Mouse (Mus musculus) inflammation-experienced regulatory T-cells (primary cell): ENCODE results near the gene Qprt. TPM values are rescaled to one million over a fixed set of nuclear protein-coding genes. Genes with fewer than 3 reads are reported as not detected.

Experiments used
- polyA plus RNA-seq, 2 experiments: library from polyadenylated mRNA; unstranded; fragments of 100-300 nt; shearing (Covaris generic); gene quantifications; one replicate each; pipeline ENCODE4 v1.2.1; 2017

Gene Qprt
- 10 to 100 TPM; 17.9 to 21.1 TPM for polyA plus RNA-seq

DNA sequence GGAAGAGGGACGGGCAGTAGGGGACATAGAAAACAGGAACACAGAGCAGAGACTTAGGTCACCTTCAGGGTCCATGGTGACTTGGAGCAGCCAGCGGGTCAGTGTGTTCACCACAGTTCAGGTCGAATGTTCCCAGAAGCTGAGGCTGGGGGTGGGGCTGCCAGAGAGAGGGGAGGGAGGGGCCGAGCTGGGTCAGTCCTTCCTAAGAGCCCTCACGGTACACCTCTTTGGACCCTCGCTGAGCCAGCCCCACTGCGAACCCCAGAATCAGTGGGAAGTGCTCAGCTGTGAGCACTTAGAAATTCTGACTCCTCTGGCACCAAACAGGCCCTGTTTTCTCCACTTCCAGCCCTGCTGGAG is at the start of gene Qprt:
Qprt (minus strand) TSS at position 316 of the 360 bp plus-strand sequence.

GRCm38 (mm10) chr7:127137262-127138017 is 15.4 kb upstream of the Qprt start, which contains the start of gene Spn:
TSS of gene Spn (minus strand) at chr7:127137823.

DNA sequence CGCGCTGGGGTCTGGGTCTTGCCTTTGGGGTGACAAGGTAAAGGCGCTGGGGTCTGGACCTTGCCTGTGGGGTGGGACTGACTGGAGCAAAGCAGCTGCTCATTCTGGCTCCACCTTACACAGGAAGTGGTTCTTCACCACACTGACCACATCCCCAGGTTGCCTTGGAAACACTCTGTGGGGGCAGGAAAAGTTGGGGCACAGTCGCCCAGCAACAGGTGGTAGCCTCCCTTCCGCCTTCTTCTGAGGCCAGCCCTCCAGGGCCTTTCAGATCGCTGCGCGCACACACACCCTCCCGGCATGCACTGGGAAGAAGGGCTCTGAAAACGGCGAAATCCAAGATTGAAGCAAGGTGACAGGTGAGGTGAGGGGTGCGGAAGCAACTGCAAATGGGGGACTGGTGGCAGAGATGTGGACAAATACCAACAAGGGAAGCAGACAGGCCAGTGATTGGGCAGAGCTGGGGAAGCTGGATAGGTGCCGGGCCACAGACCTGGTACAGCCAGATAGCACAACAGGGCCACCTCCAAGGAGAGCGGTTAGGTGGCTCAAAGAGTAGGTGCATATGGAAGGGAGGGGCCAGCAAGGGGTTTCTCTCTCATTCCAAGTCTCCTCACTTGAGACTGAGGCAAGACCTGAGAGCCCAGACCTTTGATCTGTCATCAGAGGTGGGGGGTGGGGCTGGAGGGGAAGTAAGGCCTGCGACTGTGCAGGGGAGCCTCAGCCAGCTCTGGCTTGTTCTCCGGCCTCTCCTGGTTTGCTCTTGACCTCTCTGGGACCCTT is 30.7 kb downstream of the Qprt start, which contains the start of gene AI467606:
AI467606 (plus strand) TSS at position 246 of the 783 bp plus-strand sequence.

DNA sequence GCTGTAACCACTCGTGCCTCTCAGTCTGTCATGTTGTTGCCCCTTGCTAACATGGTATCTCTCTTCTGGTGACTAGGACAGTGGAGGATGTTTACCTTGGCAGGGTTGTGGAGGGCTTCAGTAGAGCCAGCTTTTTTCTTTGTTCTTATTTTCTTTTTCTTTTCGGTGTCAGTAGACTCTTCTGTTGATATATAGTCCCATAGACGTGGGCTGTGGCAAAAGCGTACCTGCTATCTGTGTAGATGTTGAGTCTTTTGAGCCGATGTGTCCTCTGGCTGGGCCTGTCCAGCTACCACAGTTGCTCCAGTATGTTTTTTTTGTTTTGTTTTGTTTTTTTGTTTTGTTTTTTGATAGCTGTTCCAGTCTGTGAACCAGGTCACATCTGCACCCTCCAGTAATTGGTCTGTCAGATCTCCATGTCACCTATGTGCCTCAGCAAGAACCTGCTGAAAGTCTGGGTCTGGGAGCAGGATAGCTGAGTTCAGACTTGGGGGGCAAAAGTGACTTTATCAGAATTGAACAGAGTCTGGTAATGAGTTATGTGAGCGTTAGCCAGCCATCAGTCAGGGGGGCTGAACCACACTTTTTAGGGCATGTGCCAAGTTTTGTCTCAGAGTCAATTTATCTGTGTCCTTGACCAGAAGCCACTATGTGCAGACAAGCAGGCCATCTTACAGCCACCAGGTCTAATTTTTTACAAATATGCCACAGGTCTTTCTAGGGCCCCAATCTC is 34.6 kb downstream of the Qprt start, which contains the start of gene Zg16:
Zg16 (minus strand) TSS at position 51 of the 733 bp plus-strand sequence.

Other genes with a start within 250 kb of the Qprt start
- 10 to 100 TPM; 44.6 to 51.3 TPM for gene Taok2, start 237.5 kb downstream of the Qprt start, polyA plus RNA-seq
- 10 to 100 TPM; 39.4 to 53.1 TPM for gene Tmem219, start 199.3 kb downstream of the Qprt start, polyA plus RNA-seq
- gene Kctd13, start 193.3 kb downstream of the Qprt start, polyA plus RNA-seq, result 10 to 100 TPM; 31.6 to 38.0 TPM
- gene Asphd1, start 172.6 kb downstream of the Qprt start, polyA plus RNA-seq, result under 1 TPM; 0.19 to 0.69 TPM
- gene Sez6l2, start 171.7 kb downstream of the Qprt start, polyA plus RNA-seq, result 1 to 10 TPM in 1 of 2 experiments, under 1 TPM in 1; 0.74 to 1.0 TPM
- gene Cdipt, start 146.3 kb downstream of the Qprt start, polyA plus RNA-seq, result 100 to 1,000 TPM; 248 to 261 TPM
- gene Cdiptos, start 146.1 kb downstream of the Qprt start, polyA plus RNA-seq, result 1 to 10 TPM in 1 of 2 experiments, under 1 TPM in 1; 0.94 to 3.5 TPM
- 10 to 100 TPM; 49.5 to 51.3 TPM for gene Mvp, start 107.6 kb downstream of the Qprt start, polyA plus RNA-seq
- 1 to 10 TPM in 1 of 2 experiments, under 1 TPM in 1; 0.71 to 3.4 TPM for gene Pagr1b, start 105.7 kb downstream of the Qprt start, polyA plus RNA-seq
- 100 to 1,000 TPM; 140 to 147 TPM for gene Pagr1a, start 104.9 kb downstream of the Qprt start, polyA plus RNA-seq
- gene Gm42742, start 101.1 kb downstream of the Qprt start, polyA plus RNA-seq, result 10 to 100 TPM; 35.6 to 68.8 TPM
- gene Prrt2, start 101.0 kb downstream of the Qprt start, polyA plus RNA-seq, result 10 to 100 TPM in 1 of 2 experiments, 1 to 10 TPM in 1; 9.5 to 16.8 TPM
- gene Maz, start 95.2 kb downstream of the Qprt start, polyA plus RNA-seq, result 100 to 1,000 TPM; 152 to 157 TPM
- 10 to 100 TPM; 10.1 to 11.0 TPM for gene Kif22, start 79.8 kb downstream of the Qprt start, polyA plus RNA-seq
- 1 to 10 TPM in 1 of 2 experiments, not detected in 1; 1.0 TPM for gene Zg16, start 34.9 kb downstream of the Qprt start, polyA plus RNA-seq
- 100 to 1,000 TPM; 320 to 356 TPM for gene AI467606, start 30.9 kb downstream of the Qprt start, polyA plus RNA-seq
- 100 to 1,000 TPM in 1 of 2 experiments, 10 to 100 TPM in 1; 81.1 to 120 TPM for gene Spn, start 15.6 kb upstream of the Qprt start, polyA plus RNA-seq
- gene Cd2bp2, start 73.8 kb upstream of the Qprt start, polyA plus RNA-seq, result 10 to 100 TPM; 59.9 to 63.9 TPM
- 100 to 1,000 TPM in 1 of 2 experiments, 10 to 100 TPM in 1; 71.6 to 101 TPM for gene Tbc1d10b, start 86.2 kb upstream of the Qprt start, polyA plus RNA-seq
- gene Mylpf, start 86.7 kb upstream of the Qprt start, polyA plus RNA-seq, result 10 to 100 TPM; 11.1 to 22.9 TPM
- gene Zfp553, start 110.8 kb upstream of the Qprt start, polyA plus RNA-seq, result 10 to 100 TPM; 20.4 to 32.8 TPM
- 100 to 1,000 TPM; 433 to 501 TPM for gene Sept1, start 110.9 kb upstream of the Qprt start, polyA plus RNA-seq
- gene Zfp771, start 122.0 kb upstream of the Qprt start, polyA plus RNA-seq, result 10 to 100 TPM; 14.6 to 20.7 TPM
- 10 to 100 TPM; 27.8 to 34.4 TPM for gene Dctpp1, start 138.5 kb upstream of the Qprt start, polyA plus RNA-seq
- 10 to 100 TPM; 34.4 to 44.5 TPM for gene Sephs2, start 151.8 kb upstream of the Qprt start, polyA plus RNA-seq
- gene Itgal, start 174.0 kb upstream of the Qprt start, polyA plus RNA-seq, result 100 to 1,000 TPM; 325 to 340 TPM
- under 1 TPM in 1 of 2 experiments, not detected in 1; 0.55 TPM for gene Zfp768, start 223.4 kb upstream of the Qprt start, polyA plus RNA-seq